Mouse (Mus musculus) testis, adult 2 months (tissue): ENCODE data around the gene Plpp1.

ENCODE experiments used
- CTCF ChIP-seq: fragments of 200-500 bp; IDR thresholded peaks from 2 replicates; pipeline ENCODE4 v1.5.1; 2012; ENCODE audit warnings: low read depth, mild to moderate bottlenecking, inconsistent platforms, low read length, moderate library complexity; ENCODE audit not compliant: control insufficient read depth, insufficient read depth, insufficient replicate concordance
- POLR2A ChIP-seq: fragments of 200-500 bp; IDR thresholded peaks from 2 replicates; pipeline ENCODE4 v1.6.1; 2012; ENCODE audit warnings: low read depth, mild to moderate bottlenecking, inconsistent platforms, low read length, moderate library complexity; ENCODE audit not compliant: control insufficient read depth

DNA sequence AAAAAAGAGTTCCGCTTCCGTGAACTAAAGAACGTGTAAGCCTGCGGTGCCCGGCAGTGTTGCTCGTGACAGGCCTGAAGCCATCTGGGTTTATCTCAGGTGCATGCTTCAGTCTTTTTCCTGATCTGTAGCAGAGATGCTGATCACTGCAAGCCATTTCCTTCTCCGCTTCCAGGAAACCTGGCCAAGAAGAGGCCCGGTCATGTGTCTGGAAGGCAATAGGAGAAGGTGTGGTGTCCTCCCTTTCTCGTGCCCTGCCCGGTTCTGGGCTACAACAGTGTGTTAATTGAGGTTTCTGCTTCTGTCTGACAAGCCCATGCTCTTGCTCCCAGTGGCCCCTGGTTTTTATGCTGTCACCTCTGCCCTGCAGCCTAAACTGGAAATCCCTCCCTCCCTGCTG is 24.7 kb upstream of the Plpp1 start:
- no peak for TF ChIP-seq CTCF
- TF ChIP-seq POLR2A = no peak
